Mouse (Mus musculus) MEL (cell line): ENCODE measurements around the gene Ddi2. TPM values are rescaled to one million over a fixed set of nuclear protein-coding genes. Genes with fewer than 3 reads are reported as not detected.

ENCODE experiments used
- DNase-seq: peaks from one replicate; pipeline ENCODE4 v3.0.0; 2011; ENCODE audit warnings: low read depth, low spot score
- H3K27ac ChIP-seq: 2 replicates; pipeline ENCODE4 v1.5.1; 2012; ENCODE audit warnings: low read depth, mild to moderate bottlenecking, control low read depth, low read length, moderate library complexity; ENCODE audit not compliant: control insufficient read depth
- H3K27me3 ChIP-seq, 2 experiments: fragments of 150-350 bp in 1 of 2; sonication (generic) in 1 of 2; 2 replicates each; pipeline ENCODE4 v1.6.1; 2012; ENCODE audit warnings: low read length in 2 of 2, mild to moderate bottlenecking in 2 of 2, improper control_type of control experiment in 1 of 2, moderate library complexity in 1 of 2; ENCODE audit not compliant: insufficient read depth in 2 of 2, control insufficient read depth in 1 of 2
- H3K36me3 ChIP-seq, 2 experiments: 2 replicates each; pipeline ENCODE4 v1.6.1; 2012 to 2014; ENCODE audit warnings: low read length in 2 of 2, improper control_type of control experiment in 1 of 2, inconsistent platforms in 1 of 2, mild to moderate bottlenecking in 1 of 2; ENCODE audit not compliant: insufficient read depth in 2 of 2, control insufficient read depth in 1 of 2
- H3K4me1 ChIP-seq, 2 experiments: fragments of 150-350 bp in 1 of 2; sonication (generic) in 1 of 2; 2 replicates each; pipeline ENCODE4 v1.6.1; 2012; ENCODE audit warnings: low read length in 2 of 2, improper control_type of control experiment in 1 of 2, mild to moderate bottlenecking in 1 of 2; ENCODE audit not compliant: insufficient read depth in 2 of 2, control insufficient read depth in 1 of 2
- H3K4me3 ChIP-seq, 2 experiments: fragments of 150-350 bp in 1 of 2; sonication (generic) in 1 of 2; 2 replicates each; pipeline ENCODE4 v1.5.1; 2012; ENCODE audit warnings: low read depth in 2 of 2, low read length in 2 of 2, mild to moderate bottlenecking in 2 of 2, moderate library complexity in 2 of 2, control low read depth in 1 of 2, improper control_type of control experiment in 1 of 2; ENCODE audit not compliant: control insufficient read depth in 1 of 2, insufficient read depth in 1 of 2
- H3K79me2 ChIP-seq: 2 replicates; pipeline ENCODE4 v1.6.1; 2012; ENCODE audit warnings: mild to moderate bottlenecking, low read length, moderate library complexity; ENCODE audit not compliant: control insufficient read depth, poor library complexity, insufficient read depth
- H3K9ac ChIP-seq: 2 replicates; pipeline ENCODE4 v1.6.1; 2012; ENCODE audit warnings: low read depth, mild to moderate bottlenecking, control low read depth, low read length, moderate library complexity; ENCODE audit not compliant: control insufficient read depth, poor library complexity, severe bottlenecking
- H3K9me3 ChIP-seq: fragments of 150-350 bp; sonication (generic); replicated peaks from 2 replicates; pipeline ENCODE4 v1.6.1; 2012; ENCODE audit warnings: mild to moderate bottlenecking, low read length, improper control_type of control experiment, moderate library complexity; ENCODE audit not compliant: insufficient read depth
- CHD1 ChIP-seq: IDR thresholded peaks from 2 replicates; pipeline ENCODE4 v1.6.1; 2012; ENCODE audit warnings: low read depth, mild to moderate bottlenecking, inconsistent platforms, low read length, improper control_type of control experiment
- CHD2 ChIP-seq: IDR thresholded peaks from 2 replicates; pipeline ENCODE4 v1.6.1; 2011; ENCODE audit warnings: low read length, improper control_type of control experiment
- ELF1 ChIP-seq: IDR thresholded peaks from 2 replicates; pipeline ENCODE4 v1.6.1; 2014; ENCODE audit warnings: low read depth, mild to moderate bottlenecking, inconsistent platforms, low read length, improper control_type of control experiment, moderate library complexity
- ETS1 ChIP-seq: IDR thresholded peaks from 2 replicates; pipeline ENCODE4 v1.6.1; 2012; ENCODE audit warnings: low read depth, mild to moderate bottlenecking, inconsistent platforms, low read length, improper control_type of control experiment, moderate library complexity
- GABPA ChIP-seq: IDR thresholded peaks from 2 replicates; pipeline ENCODE4 v1.6.1; 2012; ENCODE audit warnings: low read depth, mild to moderate bottlenecking, inconsistent platforms, low read length, improper control_type of control experiment, moderate library complexity
- HCFC1 ChIP-seq: IDR thresholded peaks from 2 replicates; pipeline ENCODE4 v1.6.1; 2012; ENCODE audit warnings: low read depth, mild to moderate bottlenecking, inconsistent platforms, low read length, improper control_type of control experiment, moderate library complexity
- JUND ChIP-seq: IDR thresholded peaks from 2 replicates; pipeline ENCODE4 v1.6.1; 2011; ENCODE audit warnings: low read depth, mild to moderate bottlenecking, improper control_type of control experiment, low read length
- MAFK ChIP-seq: IDR thresholded peaks from 2 replicates; pipeline ENCODE4 v1.6.1; 2011; ENCODE audit warnings: low read depth, mild to moderate bottlenecking, low read length, improper control_type of control experiment, borderline replicate concordance
- MAX ChIP-seq: IDR thresholded peaks from 2 replicates; pipeline ENCODE4 v1.6.1; 2011; ENCODE audit warnings: low read length, improper control_type of control experiment
- MEF2A ChIP-seq: IDR thresholded peaks from 2 replicates; pipeline ENCODE4 v1.6.1; 2014; ENCODE audit warnings: low read depth, mild to moderate bottlenecking, inconsistent platforms, low read length, improper control_type of control experiment; ENCODE audit not compliant: poor library complexity, insufficient replicate concordance, severe bottlenecking; ENCODE audit errors: extremely low read depth
- MXI1 ChIP-seq: IDR thresholded peaks from 2 replicates; pipeline ENCODE4 v1.6.1; 2011; ENCODE audit warnings: mild to moderate bottlenecking, low read depth, low read length, improper control_type of control experiment
- MYB ChIP-seq: IDR thresholded peaks from 2 replicates; pipeline ENCODE4 v1.6.1; 2011; ENCODE audit warnings: mild to moderate bottlenecking, low read depth, low read length, improper control_type of control experiment
- MYC ChIP-seq: IDR thresholded peaks from 2 replicates; pipeline ENCODE4 v1.6.1; 2011; ENCODE audit warnings: low read depth, mild to moderate bottlenecking, low read length, improper control_type of control experiment, moderate library complexity
- POLR2A ChIP-seq, 2 experiments: IDR thresholded peaks; 2 replicates each; pipeline ENCODE4 v1.6.1; 2011 to 2012; ENCODE audit warnings: low read length in 2 of 2, mild to moderate bottlenecking in 2 of 2, control low read depth in 1 of 2, improper control_type of control experiment in 1 of 2, low read depth in 1 of 2, moderate library complexity in 1 of 2; ENCODE audit not compliant: control insufficient read depth in 1 of 2, insufficient read depth in 1 of 2, poor library complexity in 1 of 2
- POLR2AphosphoS2 ChIP-seq: IDR thresholded peaks from 2 replicates; pipeline ENCODE4 v1.6.1; 2011; ENCODE audit warnings: low read length, improper control_type of control experiment
- RAD21 ChIP-seq: IDR thresholded peaks from 2 replicates; pipeline ENCODE4 v1.6.1; 2011; ENCODE audit warnings: mild to moderate bottlenecking, low read depth, low read length, improper control_type of control experiment
- RCOR1 ChIP-seq: IDR thresholded peaks from 2 replicates; pipeline ENCODE4 v1.6.1; 2012; ENCODE audit warnings: low read depth, mild to moderate bottlenecking, inconsistent platforms, low read length, improper control_type of control experiment
- SMC3 ChIP-seq: IDR thresholded peaks from 2 replicates; pipeline ENCODE4 v1.6.1; 2011; ENCODE audit warnings: low read depth, low read length, improper control_type of control experiment
- TAL1 ChIP-seq: IDR thresholded peaks from 2 replicates; pipeline ENCODE4 v1.6.1; 2012; ENCODE audit warnings: mild to moderate bottlenecking, inconsistent platforms, low read length, moderate library complexity, mixed read lengths
- UBTF ChIP-seq: IDR thresholded peaks from 2 replicates; pipeline ENCODE4 v1.6.1; 2012; ENCODE audit warnings: low read depth, mild to moderate bottlenecking, inconsistent platforms, low read length, improper control_type of control experiment, moderate library complexity, borderline replicate concordance; ENCODE audit not compliant: insufficient read depth
- USF1 ChIP-seq: IDR thresholded peaks from 2 replicates; pipeline ENCODE4 v1.6.1; 2014; ENCODE audit warnings: low read depth, mild to moderate bottlenecking, inconsistent platforms, low read length, improper control_type of control experiment, moderate library complexity
- ZC3H11A ChIP-seq: IDR thresholded peaks from 2 replicates; pipeline ENCODE4 v1.6.1; 2012; ENCODE audit warnings: low read depth, mild to moderate bottlenecking, inconsistent platforms, low read length, improper control_type of control experiment
- ZMIZ1 ChIP-seq: IDR thresholded peaks from 2 replicates; pipeline ENCODE4 v1.6.1; 2012; ENCODE audit warnings: low read depth, mild to moderate bottlenecking, inconsistent platforms, low read length, improper control_type of control experiment, moderate library complexity
- polyA plus RNA-seq, 2 experiments: library from polyadenylated mRNA; stranded (reverse) in 1 of 2; unstranded in 1 of 2; fragments of >175 nt in 1 of 2; fragments of >200 nt in 1 of 2; gene quantifications; 2 replicates each; pipeline versions ENCODE4 v1.2.1 to v1.2.4; 2012; ENCODE audit warnings: low replicate concordance in 2 of 2, low read depth in 1 of 2; ENCODE audit not compliant: insufficient read length in 2 of 2, insufficient read depth in 1 of 2, missing spikeins in 1 of 2
- total RNA-seq: library from RNA; depleted of rRNA; stranded (reverse); fragments of 300-350 nt; gene quantifications from 2 replicates; pipeline ENCODE4 v1.2.3, GENCODE M21; 2012

Gene Ddi2
- total and polyA plus RNA-seq, 3 experiments: 40.7 to 42.8 TPM; not detected in 1

DNA sequence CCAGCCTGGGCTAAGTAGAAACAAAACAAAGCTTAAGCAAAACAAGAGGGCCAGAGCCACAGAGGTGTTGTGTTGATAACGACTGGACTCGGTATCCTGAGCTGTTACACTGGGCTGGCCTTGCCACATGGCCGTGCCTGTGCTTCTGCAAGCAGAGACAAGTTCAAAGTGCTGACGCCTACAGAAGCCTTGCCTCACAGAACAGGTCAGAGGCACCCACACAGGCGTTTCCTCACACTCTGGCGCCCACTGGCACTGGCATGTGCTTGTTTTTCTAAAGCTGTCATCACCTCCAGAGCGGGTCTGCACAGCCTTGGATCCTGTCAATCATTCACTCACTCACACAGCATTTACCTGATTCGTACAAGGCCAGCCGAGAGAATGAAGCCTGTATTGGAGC is 18.6 kb upstream of the Ddi2 start:
- Histone ChIP-seq H3K4me1 (no peaks in the 10 kb centered on the region), H3K27me3 (no peaks in the 10 kb centered on the region), H3K36me3 (no peaks in the 10 kb centered on the region), H3K9me3 (no peaks in the 10 kb centered on the region), H3K79me2 (no peaks in the 10 kb centered on the region), H3K27ac (no peak overlapping the region), H3K9ac (no peak overlapping the region), H3K4me3 (no peak overlapping the region)
- TF ChIP-seq POLR2AphosphoS2: no peak
- TF ChIP-seq SMC3: no peak
- no peak for TF ChIP-seq JUND
- no peak for TF ChIP-seq MAFK
- no peak for TF ChIP-seq MYB
- no peak for TF ChIP-seq CHD2
- TF ChIP-seq HCFC1: no peak
- no peak for TF ChIP-seq GABPA
- no peak for TF ChIP-seq ZC3H11A
- TF ChIP-seq CHD1: no peak
- TF ChIP-seq POLR2A (IDR thresholded peaks at IDR 0.05; ENCODE audit: control insufficient read depth in 1 of 2, insufficient read depth in 1 of 2, low read depth in 1 of 2, low read length in 2 of 2, poor library complexity in 1 of 2): no peak
- TF ChIP-seq TAL1: no peak
- TF ChIP-seq ELF1: no peak
- DNase-seq: no peak

GRCm38 (mm10) chr4:141738015-141738414 is 14.8 kb upstream of the Ddi2 start:
- Histone ChIP-seq H3K79me2 (no peaks in the 10 kb centered on the region), H3K4me1 (no peaks in the 10 kb centered on the region), H3K4me3 (no peak overlapping the region), H3K27me3 (no peaks in the 10 kb centered on the region), H3K27ac (no peak overlapping the region), H3K36me3 (no peaks in the 10 kb centered on the region), H3K9ac (no peak overlapping the region), H3K9me3 (no peaks in the 10 kb centered on the region)
- DNase-seq: no peak
- no peak for TF ChIP-seq MAX
- TF ChIP-seq USF1: no peak
- TF ChIP-seq MXI1: no peak
- no peak for TF ChIP-seq UBTF
- no peak for TF ChIP-seq POLR2A (IDR thresholded peaks at IDR 0.05; ENCODE audit: control insufficient read depth in 1 of 2, insufficient read depth in 1 of 2, low read depth in 1 of 2, low read length in 2 of 2, poor library complexity in 1 of 2)
- TF ChIP-seq ELF1: no peak
- TF ChIP-seq MYC: no peak
- no peak for TF ChIP-seq ZC3H11A
- no peak for TF ChIP-seq RAD21
- no peak for TF ChIP-seq ZMIZ1
- no peak for TF ChIP-seq MEF2A
- TF ChIP-seq ETS1: no peak
- no peak for TF ChIP-seq RCOR1
